Mouse (Mus musculus) R1 (cell line): ENCODE results near the gene Ywhab.
A peak's percentile ranks its signal among the peaks of the same experiment; 100 is the strongest.

Experiments
- DNase-seq: peaks from one replicate; pipeline ENCODE4 v3.0.0-alpha.2; 2018; ENCODE audit warnings: low read depth, low spot score

Ywhab gene

GRCm38 (mm10) chr2:163994654-163994976 lies at the start of gene Ywhab:
Gene Ywhab, plus strand, starts transcription at chr2:163994960.
- no peak for DNase-seq

- no peak for DNase-seq
These were observed 48.5 kb upstream of the Ywhab start for GRCm38 (mm10) chr2:163946221-163946620.

- DNase-seq, result peak; percentile 44
These were observed 46.8 kb upstream of the Ywhab start for GRCm38 (mm10) chr2:163947976-163948375.

- DNase-seq, result peak; percentile 65
These were observed 43.0 kb upstream of the Ywhab start for GRCm38 (mm10) chr2:163951770-163952169.

GRCm38 (mm10) chr2:163953622-163954310 lies 41.0 kb upstream of the Ywhab start:
- DNase-seq, result no peak

- DNase-seq, result peak; percentile 31
These were observed 29.9 kb upstream of the Ywhab start for GRCm38 (mm10) chr2:163964606-163965560.

GRCm38 (mm10) chr2:163965706-163966105 lies 29.1 kb upstream of the Ywhab start:
- no peak for DNase-seq

- DNase-seq, result peak; percentile 60
These were observed 26.2 kb upstream of the Ywhab start for GRCm38 (mm10) chr2:163968581-163968980.

GRCm38 (mm10) chr2:163970326-163970725 lies 24.4 kb upstream of the Ywhab start:
- no peak for DNase-seq

- peak; percentile 39 for DNase-seq
These were observed 20.7 kb upstream of the Ywhab start for GRCm38 (mm10) chr2:163974056-163974455.

GRCm38 (mm10) chr2:163976448-163976847 lies 18.3 kb upstream of the Ywhab start:
- DNase-seq, result no peak

GRCm38 (mm10) chr2:163987233-163987632 lies 7.5 kb upstream of the Ywhab start:
- DNase-seq, result no peak

GRCm38 (mm10) chr2:163992871-163993270 lies 1.9 kb upstream of the Ywhab start:
- DNase-seq, result no peak

- DNase-seq, result peak; percentile 99
These were observed 460 bp downstream of the Ywhab start for GRCm38 (mm10) chr2:163994977-163995862.

GRCm38 (mm10) chr2:163996275-163996674 lies 1.5 kb downstream of the Ywhab start:
- no peak for DNase-seq

GRCm38 (mm10) chr2:163996899-163997298 lies 2.1 kb downstream of the Ywhab start:
- no peak for DNase-seq

GRCm38 (mm10) chr2:163998981-163999380 lies 4.2 kb downstream of the Ywhab start:
- no peak for DNase-seq

- DNase-seq, result no peak
These were observed 7.9 kb downstream of the Ywhab start for GRCm38 (mm10) chr2:164002637-164003036.

- no peak for DNase-seq
These were observed 9.7 kb downstream of the Ywhab start for GRCm38 (mm10) chr2:164004503-164004902.

- DNase-seq, result no peak
These were observed 12.2 kb downstream of the Ywhab start for GRCm38 (mm10) chr2:164006932-164007331.

GRCm38 (mm10) chr2:164007547-164007946 lies 12.8 kb downstream of the Ywhab start:
- peak; percentile 44 for DNase-seq
